Comparison of ENCODE assay signal across 13 mouse cellular contexts in genomic region chr14:121190386-121190785, GRCm38 (mm10).
DNase-seq lines count a peak whose midpoint lies in the region; ATAC-seq and TF ChIP-seq lines count a peak whose summit lies in the region.
"Had no signal": no experiment of that assay in that cellular context is flagged by ENCODE, and none has a peak within 500 bp of the region (broad histone marks: within the 10 kb centered on the region; RNA-seq: fewer than 3 reads in every experiment).

No protein-coding gene starts in this region.

- peaks cover under 1% of the 10 kb centered on the region; the same call in 1 of the 2 replicates for H3K9me3 ChIP-seq in embryonic facial prominence, embryonic 13.5 days
- peaks cover 10% of the 10 kb centered on the region; the same call in 1 of the 2 replicates for H3K9me3 ChIP-seq in embryonic facial prominence, embryonic 10.5 days
- H3K9me3 ChIP-seq in lung, embryonic 15.5 days = no peaks in the 10 kb centered on the region
- no peaks in the 10 kb centered on the region for H3K9me3 ChIP-seq in liver, embryonic 16.5 days (replicated peaks; ENCODE audit: control insufficient read depth, low read length)
- H3K9me3 ChIP-seq in stomach, postnatal 0 days (ENCODE audit: control insufficient read depth, low read length) = no peaks in the 10 kb centered on the region

- H3K36me3 ChIP-seq in embryonic facial prominence, embryonic 13.5 days = peaks cover 32% of the 10 kb centered on the region
- H3K36me3 ChIP-seq in embryonic facial prominence, embryonic 10.5 days (replicated peaks) = peaks cover 61% of the 10 kb centered on the region
- H3K36me3 ChIP-seq in lung, embryonic 15.5 days = no peaks in the 10 kb centered on the region
- no peaks in the 10 kb centered on the region for H3K36me3 ChIP-seq in liver, embryonic 16.5 days (ENCODE audit: control insufficient read depth, insufficient read depth)
- H3K36me3 ChIP-seq in stomach, postnatal 0 days (ENCODE audit: control insufficient read depth, insufficient read depth, low read length) = peaks cover 2% of the 10 kb centered on the region; the same call in 1 of the 2 replicates
- H3K36me3 ChIP-seq: neural tube, embryonic 13.5 days had no signal

- TF ChIP-seq CTCF in stomach, postnatal 0 days (IDR thresholded peaks at IDR 0.05; ENCODE audit: low read depth) = no peak

- TF ChIP-seq EP300 in stomach, postnatal 0 days (optimal IDR thresholded peaks at IDR 0.05) = no peak

- no peak overlapping the region for H3K9ac ChIP-seq in embryonic facial prominence, embryonic 13.5 days
- H3K9ac ChIP-seq in lung, embryonic 15.5 days = no peak overlapping the region
- H3K9ac ChIP-seq in liver, embryonic 16.5 days (ENCODE audit: low read depth, low read length) = no peak overlapping the region
- no peak overlapping the region for H3K9ac ChIP-seq in stomach, postnatal 0 days (ENCODE audit: low read length)
- H3K9ac ChIP-seq: neural tube, embryonic 13.5 days had no signal

- H3K4me3 ChIP-seq in embryonic facial prominence, embryonic 13.5 days = no peak overlapping the region
- no peak overlapping the region for H3K4me3 ChIP-seq in embryonic facial prominence, embryonic 10.5 days
- H3K4me3 ChIP-seq in lung, embryonic 15.5 days = no peak overlapping the region
- no peak overlapping the region for H3K4me3 ChIP-seq in liver, embryonic 16.5 days (ENCODE audit: low read depth, low read length)
- no peak overlapping the region for H3K4me3 ChIP-seq in stomach, postnatal 0 days (ENCODE audit: low read depth, low read length)
- H3K4me3 ChIP-seq: neural tube, embryonic 13.5 days had no signal

- peaks cover 25% of the 10 kb centered on the region for H3K4me1 ChIP-seq in embryonic facial prominence, embryonic 13.5 days
- H3K4me1 ChIP-seq in embryonic facial prominence, embryonic 10.5 days = 0 out of 2 replicates have a peak, but pooled peaks cover 4% of the 10 kb centered on the region
- H3K4me1 ChIP-seq in lung, embryonic 15.5 days = peaks cover 28% of the 10 kb centered on the region
- peaks cover 2% of the 10 kb centered on the region for H3K4me1 ChIP-seq in liver, embryonic 16.5 days (ENCODE audit: control insufficient read depth, low read depth, low read length)
- no peaks in the 10 kb centered on the region; the same call in 1 of the 2 replicates for H3K4me1 ChIP-seq in stomach, postnatal 0 days (replicated peaks; ENCODE audit: control insufficient read depth, insufficient read depth)

- WGBS in embryonic facial prominence, embryonic 13.5 days = 93% methylated on average over 9 of the region's 9 CpGs
- WGBS in embryonic facial prominence, embryonic 10.5 days = 93% methylated on average over 9 of the region's 9 CpGs
- WGBS in lung, embryonic 15.5 days = 68% methylated on average over 9 of the region's 9 CpGs
- 73% methylated on average over 9 of the region's 9 CpGs for WGBS in liver, embryonic 16.5 days (ENCODE audit: insufficient replicate concordance)
- 56% methylated on average over 9 of the region's 9 CpGs for WGBS in stomach, postnatal 0 days

- DNase-seq in embryonic facial prominence, embryonic 10.5 days (ENCODE audit: low spot score) = no peak
- DNase-seq in lung, postnatal 14 days = no peak
- peak; percentile 77 for DNase-seq in stomach, postnatal 0 days (ENCODE audit: low spot score)
- DNase-seq in adipocyte (ENCODE audit: low spot score) = no peak
- DNase-seq: gastrocnemius, postnatal 14 days; kidney, adult 11 months; midbrain, embryonic 14.5 days had no signal

- no peak for ATAC-seq in embryonic facial prominence, embryonic 13.5 days (ENCODE audit: insufficient number of reproducible peaks, insufficient read depth, low FRiP score, low TSS enrichment, low read depth)
- peak; percentile 37 for ATAC-seq in lung, embryonic 15.5 days (ENCODE audit: borderline replicate concordance, extremely low read depth, low FRiP score, low TSS enrichment)
- ATAC-seq in liver, embryonic 16.5 days (ENCODE audit: low read depth) = peak; percentile 65
- ATAC-seq in stomach, postnatal 0 days (ENCODE audit: low FRiP score, low TSS enrichment) = peak; percentile 92
- no peak for ATAC-seq in activated CD4-positive, CD25-positive, alpha-beta regulatory T cell, adult 4 months
- ATAC-seq: forebrain, embryonic 14.5 days had no signal

- no peaks in the 10 kb centered on the region for H3K27me3 ChIP-seq in embryonic facial prominence, embryonic 13.5 days
- H3K27me3 ChIP-seq in embryonic facial prominence, embryonic 10.5 days (replicated peaks; ENCODE audit: low read depth, poor library complexity, severe bottlenecking) = no peaks in the 10 kb centered on the region
- H3K27me3 ChIP-seq in lung, embryonic 15.5 days = no peaks in the 10 kb centered on the region
- no peaks in the 10 kb centered on the region for H3K27me3 ChIP-seq in liver, embryonic 16.5 days (ENCODE audit: control insufficient read depth, insufficient read depth, low read depth, low read length)
- H3K27me3 ChIP-seq in stomach, postnatal 0 days (ENCODE audit: control insufficient read depth, insufficient read depth, low read length) = no peaks in the 10 kb centered on the region
- H3K27me3 ChIP-seq: neural tube, embryonic 13.5 days had no signal

- H3K4me2 ChIP-seq in embryonic facial prominence, embryonic 13.5 days = no peak overlapping the region
- H3K4me2 ChIP-seq in lung, embryonic 15.5 days = no peak overlapping the region
- no peak overlapping the region for H3K4me2 ChIP-seq in liver, embryonic 16.5 days (ENCODE audit: low read depth, low read length)
- no peak overlapping the region for H3K4me2 ChIP-seq in stomach, postnatal 0 days (replicated peaks; ENCODE audit: low read depth)
- H3K4me2 ChIP-seq: neural tube, embryonic 13.5 days had no signal

- peak overlapping the region; percentile 16; the same call in 1 of the 2 replicates for H3K27ac ChIP-seq in embryonic facial prominence, embryonic 13.5 days
- H3K27ac ChIP-seq in embryonic facial prominence, embryonic 10.5 days (replicated peaks) = no peak overlapping the region
- H3K27ac ChIP-seq in lung, embryonic 15.5 days = peak overlapping the region; percentile 58
- no peak overlapping the region for H3K27ac ChIP-seq in liver, embryonic 16.5 days (ENCODE audit: low read length)
- H3K27ac ChIP-seq in stomach, postnatal 0 days (replicated peaks) = peak overlapping the region; percentile 83
- H3K27ac ChIP-seq: neural tube, embryonic 13.5 days had no signal

Comparison
In these comparisons a context has a peak if more than half of its experiments do, and no peak if none do; other contexts are left out.
1. H3K27ac ChIP-seq: peak in embryonic facial prominence, embryonic 13.5 days (single experiment), lung, embryonic 15.5 days (single experiment) and stomach, postnatal 0 days (single experiment); none in embryonic facial prominence, embryonic 10.5 days (single experiment) and liver, embryonic 16.5 days (single experiment).
2. ATAC-seq: peak in lung, embryonic 15.5 days (single experiment), liver, embryonic 16.5 days (single experiment) and stomach, postnatal 0 days (single experiment); none in embryonic facial prominence, embryonic 13.5 days (single experiment) and activated CD4-positive, CD25-positive, alpha-beta regulatory T cell, adult 4 months (single experiment).